Mouse (Mus musculus) layer of hippocampus, postnatal 14 days (tissue): ENCODE measurements around the gene Tmem158. TPM values are rescaled to one million over a fixed set of nuclear protein-coding genes. Genes with fewer than 3 reads are reported as not detected.

Source experiments
- DNase-seq, 2 experiments: peaks; one replicate each; pipeline ENCODE4 v3.0.0; 2021 to 2022; ENCODE audit warnings: low spot score in 2 of 2, mixed read lengths in 1 of 2
- long read RNA-seq, 2 experiments: library from polyadenylated mRNA; stranded (forward); transcript quantifications; one replicate each; pipeline ENCODE4 v2.0.0; 2021
- total RNA-seq, 2 experiments: library from RNA; stranded (reverse); gene quantifications; 2 replicates each; pipeline ENCODE4 v1.2.3; 2021

Tmem158 gene
- total RNA-seq, result 10 to 100 TPM; 43.5 to 46.6 TPM
- long read RNA-seq, experiment 1, transcript Tmem158-201 (1 exons, 1,712 nt), result major isoform, 73 of 73 reads
- long read RNA-seq, experiment 1, partial matches to known transcripts, result 0 of 73 reads
- long read RNA-seq, experiment 1, other reads (novel, unspliced or antisense), result 0 of 73 reads
- long read RNA-seq, experiment 2, transcript Tmem158-201 (1 exons, 1,712 nt), result major isoform, 99 of 99 reads
- long read RNA-seq, experiment 2, partial matches to known transcripts, result 0 of 99 reads
- long read RNA-seq, experiment 2, other reads (novel, unspliced or antisense), result 0 of 99 reads

DNA sequence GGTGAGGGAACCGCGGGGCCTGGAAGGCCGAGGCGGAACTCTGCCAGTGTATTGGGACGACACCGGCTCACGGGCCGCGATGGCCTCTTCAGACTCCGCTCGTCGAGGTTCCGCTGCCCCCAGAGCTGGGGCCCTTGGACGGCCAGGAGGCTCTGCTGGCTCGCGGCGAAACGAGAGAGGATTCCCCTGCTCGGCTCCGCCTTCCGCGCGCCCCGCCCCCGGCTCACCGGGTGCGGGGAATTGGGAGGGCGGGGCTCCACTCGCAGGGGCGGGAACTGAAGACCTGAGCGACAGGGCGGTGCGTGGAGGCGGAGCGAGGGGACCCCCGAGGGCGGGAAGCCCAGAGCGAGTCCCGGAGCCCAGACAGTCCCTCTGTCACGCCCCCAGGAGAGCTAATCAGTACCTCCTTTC is at the start of gene Tmem158:
Tmem158 (minus strand) TSS at position 154 of the 411 bp plus-strand sequence.
- DNase-seq, result peak; percentile 66 to 79

DNA sequence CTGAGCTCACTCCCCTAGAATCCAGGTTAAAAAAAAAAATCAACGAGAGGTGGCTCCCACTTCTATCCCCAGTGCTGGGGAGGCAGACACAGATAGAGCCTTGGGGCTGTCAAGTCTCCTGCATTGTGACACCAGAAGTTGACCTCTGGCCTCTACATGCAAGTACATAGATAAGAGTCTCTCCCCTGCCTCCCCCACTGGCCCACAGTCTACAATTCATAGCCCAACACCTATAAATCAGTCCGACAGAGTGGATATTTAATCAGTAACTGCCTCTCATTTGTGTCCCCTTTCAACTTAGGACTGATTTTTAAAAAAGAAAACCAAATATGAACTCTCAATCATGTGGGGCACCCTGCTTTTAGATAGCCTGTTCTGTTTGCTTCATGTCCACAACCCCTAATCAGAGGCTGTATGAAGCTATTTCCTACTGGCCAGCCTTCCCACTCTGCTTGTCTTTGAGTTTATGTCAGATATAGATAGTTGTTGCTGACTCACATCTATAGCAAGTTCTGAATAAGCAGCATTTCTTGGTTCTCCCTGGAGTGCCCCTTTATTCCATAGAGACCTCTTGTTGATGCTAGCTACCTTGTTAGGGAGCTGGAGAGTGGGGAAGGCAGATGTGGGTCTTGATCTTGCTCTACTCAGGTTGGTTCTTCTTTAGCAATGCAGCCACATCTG is 49.3 kb upstream of the Tmem158 start:
- DNase-seq, result no peak

DNA sequence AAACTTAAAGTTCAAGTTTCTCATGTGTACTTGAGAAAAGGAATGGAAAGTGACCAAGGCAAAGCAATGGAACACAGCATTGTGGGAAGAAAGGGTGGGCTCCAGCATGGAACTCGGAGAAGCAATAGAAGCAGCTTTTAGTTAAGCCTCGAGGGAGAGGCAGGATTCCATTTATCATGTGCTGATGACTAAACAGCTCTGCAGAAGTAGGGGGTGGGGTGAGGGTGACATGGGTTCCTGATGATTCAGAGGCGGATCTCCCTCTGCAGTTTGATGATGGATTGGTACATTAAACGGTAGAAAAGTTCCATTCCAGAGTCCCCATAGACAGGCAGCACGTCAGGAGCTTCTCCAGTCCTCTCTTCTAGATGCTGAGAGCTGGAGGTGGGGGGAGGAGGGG is 48.5 kb upstream of the Tmem158 start:
- no peak for DNase-seq

DNA sequence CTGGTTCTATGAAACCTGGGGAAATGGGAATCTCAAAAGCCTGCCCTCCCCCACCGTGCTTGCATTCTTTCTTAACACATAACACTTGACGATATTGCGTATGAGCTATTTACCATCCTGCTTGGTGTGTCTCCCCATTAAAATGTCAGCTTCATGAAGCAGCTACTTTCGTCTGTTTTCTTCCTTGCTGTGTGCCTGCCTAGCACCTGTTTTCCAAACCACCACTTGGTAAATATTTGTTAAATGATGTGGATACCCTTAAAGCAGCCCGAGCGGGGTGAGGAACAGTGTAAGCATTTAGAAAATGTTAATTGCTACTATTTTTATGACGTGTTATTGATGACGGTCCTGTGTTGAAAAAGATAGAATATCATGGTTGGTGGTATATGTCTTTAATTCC is 44.4 kb upstream of the Tmem158 start:
- no peak for DNase-seq

DNA sequence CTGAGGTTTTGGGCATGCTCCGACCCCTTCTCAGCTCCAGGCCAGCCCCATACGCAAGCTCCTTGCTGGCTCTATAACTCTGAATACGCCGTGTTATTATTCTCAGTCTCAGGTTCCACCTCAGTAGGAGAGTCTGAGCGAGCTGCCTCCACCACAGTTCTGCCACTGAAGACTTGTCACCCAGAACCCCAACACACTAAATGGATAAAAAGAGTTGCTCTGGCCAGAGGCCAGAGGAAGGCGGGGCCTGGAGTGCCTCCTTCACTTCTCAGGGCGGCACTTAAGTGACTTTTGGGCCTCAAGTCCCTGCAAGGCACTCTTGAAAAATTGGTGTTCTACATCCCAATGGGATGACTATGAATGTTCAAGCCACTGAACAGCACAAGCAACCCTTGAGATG is 43.4 kb upstream of the Tmem158 start:
- DNase-seq, result no peak

DNA sequence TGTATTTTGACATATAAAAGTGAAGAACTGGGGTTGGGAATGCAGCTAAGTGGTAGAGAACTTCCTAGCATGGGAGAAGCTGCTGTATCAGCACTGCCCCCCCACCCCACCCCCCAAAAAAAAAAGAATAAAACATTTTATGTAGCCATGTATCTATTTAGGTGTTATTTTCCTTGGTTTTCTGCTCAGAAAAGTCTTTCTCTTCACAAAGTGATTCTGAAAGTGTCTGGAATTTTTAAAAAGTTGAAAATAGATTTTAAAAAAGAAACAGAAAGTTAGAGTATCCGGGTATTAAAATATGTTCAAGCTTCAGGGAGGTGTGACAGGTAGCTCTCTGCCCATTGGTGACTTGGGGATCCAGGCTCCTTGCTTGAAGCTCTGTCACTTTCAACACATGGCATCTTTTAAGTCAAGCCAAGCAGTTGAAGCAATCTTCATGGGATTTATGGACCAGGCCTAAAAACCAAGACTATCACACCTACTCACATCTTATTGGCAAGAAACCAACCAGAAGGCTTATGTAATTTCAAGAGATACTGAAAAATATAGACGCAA is 42.3 kb upstream of the Tmem158 start:
- DNase-seq, result no peak

DNA sequence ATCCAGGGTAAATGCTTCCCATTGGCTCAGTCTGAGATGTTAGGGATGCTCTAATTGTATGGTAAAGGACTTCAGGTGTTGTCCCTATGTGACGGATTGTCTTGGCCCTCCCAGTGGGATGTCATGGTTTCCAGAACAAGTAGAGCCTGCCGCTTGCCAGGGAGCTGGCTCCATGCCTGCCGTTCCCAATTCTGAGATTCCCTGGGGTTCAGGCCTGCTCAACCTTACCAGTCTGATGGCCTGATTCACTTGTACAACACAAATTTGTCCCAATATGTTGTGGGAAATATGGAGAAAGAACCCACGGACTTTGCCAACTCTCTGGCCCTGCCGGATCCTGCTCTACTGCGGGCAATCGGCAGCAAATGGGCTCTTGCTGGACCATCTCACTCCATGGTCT is 37.3 kb upstream of the Tmem158 start:
- DNase-seq, result no peak

DNA sequence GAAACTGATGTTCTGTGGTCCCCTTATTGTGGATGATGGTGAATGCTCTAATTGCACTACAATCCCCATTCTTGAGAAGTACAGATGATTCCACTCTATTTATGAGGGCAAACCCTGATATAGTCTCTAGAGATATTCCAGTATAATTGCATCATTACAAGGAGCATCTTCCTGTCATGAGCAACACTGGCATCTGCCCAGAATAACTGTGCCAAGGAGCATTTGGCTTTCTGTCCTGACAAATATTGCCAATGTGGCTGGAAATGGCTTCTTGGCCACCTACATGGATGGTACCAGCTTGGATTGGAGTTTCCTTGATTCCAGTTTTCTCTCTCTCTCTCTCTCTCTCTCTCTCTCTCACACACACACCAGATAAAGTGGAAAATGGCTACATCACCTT is 35.7 kb upstream of the Tmem158 start:
- peak in 1 of 2 experiments; percentile 17 for DNase-seq

DNA sequence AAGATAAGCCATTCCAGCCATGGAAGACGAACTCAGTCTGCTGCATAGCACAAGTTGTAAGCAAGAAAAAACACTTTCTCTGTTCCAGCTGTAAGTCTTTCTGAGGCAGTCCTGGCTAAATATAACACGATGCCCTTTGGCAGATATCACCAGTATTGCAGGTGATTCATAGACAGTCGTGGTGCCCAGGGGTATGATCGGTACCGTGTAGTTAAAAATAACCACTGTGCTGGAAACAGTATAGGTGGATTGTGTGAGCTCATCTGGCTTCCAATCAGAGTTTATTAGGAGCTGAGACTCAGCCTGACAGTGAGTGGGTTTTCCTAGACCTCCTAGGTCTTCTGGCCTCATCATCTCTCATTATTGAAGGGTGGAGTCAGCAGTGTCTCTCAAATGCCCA is 34.0 kb upstream of the Tmem158 start:
- DNase-seq, result no peak

DNA sequence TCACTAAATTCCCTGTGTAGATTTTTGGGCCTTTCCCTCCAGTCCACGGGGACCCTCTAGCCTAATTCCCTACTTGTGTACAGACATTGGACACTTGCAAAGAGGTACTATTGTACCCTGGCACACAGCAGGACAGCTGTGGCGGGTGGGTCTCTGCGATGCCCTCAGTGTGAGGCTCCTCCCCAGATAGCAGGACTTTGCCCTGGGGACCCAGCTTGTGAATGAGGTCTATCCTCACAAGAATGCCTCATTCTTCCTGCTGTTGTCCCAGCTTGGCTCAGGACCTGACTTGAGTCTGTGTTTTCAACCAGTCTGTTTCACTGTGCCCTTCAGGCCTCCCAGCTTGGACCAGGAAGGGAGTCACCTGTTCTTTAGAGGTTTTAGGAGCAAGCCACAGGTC is 27.8 kb upstream of the Tmem158 start:
- no peak for DNase-seq

DNA sequence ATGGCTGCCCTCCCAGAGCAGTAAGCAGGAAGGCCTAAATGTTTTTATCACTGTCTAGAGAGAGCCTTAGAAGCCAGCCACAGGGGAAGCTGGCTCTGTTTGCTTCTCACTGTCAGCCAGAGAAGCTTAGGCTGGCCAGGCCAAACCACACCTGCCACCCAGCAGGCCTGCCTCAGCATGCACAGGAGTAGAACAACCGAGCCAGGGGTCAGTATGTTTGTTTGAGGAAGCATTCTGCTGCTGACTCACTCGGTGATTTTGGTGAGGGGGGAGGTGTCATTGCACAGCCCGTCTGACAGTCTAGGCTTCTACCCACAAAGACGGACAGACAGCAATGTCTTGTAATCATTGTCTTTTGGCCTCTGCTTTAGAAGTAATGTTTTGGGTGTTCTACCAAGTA is 25.1 kb upstream of the Tmem158 start:
- no peak for DNase-seq

DNA sequence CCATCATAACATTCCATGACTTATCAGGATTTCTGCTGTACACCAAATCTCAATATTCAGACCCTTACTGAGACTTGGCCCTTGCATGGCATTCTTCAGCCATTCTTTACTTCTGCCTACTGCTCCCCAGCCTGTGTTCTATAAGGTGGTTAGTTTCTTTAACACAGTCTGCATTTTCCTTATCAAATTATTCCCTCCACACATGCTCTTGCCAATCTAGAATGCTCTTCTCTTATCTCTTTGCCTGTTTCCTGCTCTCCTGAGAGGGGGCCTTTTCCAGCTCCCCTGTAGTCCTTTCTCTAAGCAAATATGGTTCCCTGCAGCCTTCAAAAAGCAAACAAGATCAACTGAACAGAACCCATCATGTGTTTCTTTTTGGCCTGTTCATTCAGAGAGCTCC is 20.2 kb upstream of the Tmem158 start:
- no peak for DNase-seq

DNA sequence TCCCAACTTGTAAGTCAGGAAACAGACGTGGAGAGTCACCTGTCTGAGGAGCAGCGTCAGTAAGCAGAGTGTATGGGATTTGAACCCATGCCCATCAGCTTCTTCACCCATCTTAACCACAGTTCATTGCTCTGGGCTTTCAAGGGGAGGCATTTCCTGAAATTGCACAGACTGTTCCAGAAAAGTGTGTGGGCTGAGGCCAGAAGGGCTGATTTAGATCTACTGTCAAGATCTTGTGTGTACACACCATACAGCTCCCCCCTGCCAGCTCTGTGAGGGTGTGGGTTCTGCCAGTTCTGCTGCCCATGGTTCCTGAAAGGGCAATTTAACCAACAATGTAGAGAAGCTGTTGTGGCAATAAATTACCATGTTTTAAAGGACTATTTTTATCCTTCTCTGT is 17.4 kb upstream of the Tmem158 start:
- no peak for DNase-seq

DNA sequence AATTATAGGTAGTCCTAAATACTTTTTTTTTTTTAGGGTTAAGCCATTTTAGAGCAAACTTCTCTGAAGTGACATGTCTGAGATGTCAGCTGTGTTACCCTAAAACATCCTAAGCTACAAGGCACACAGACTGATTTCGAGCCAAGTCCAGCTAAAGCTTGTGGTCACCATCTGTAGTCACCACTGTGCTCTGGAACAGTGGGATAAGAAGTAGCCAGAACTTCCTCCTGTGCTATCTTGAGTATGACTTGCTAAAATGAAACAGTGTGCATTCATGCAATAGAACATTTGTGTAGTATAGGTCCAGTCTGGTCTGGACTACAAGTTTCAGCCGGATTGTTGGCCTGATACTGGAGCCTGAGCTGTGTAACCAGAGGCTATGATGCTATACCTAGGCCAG is 14.8 kb upstream of the Tmem158 start:
- DNase-seq, result no peak

DNA sequence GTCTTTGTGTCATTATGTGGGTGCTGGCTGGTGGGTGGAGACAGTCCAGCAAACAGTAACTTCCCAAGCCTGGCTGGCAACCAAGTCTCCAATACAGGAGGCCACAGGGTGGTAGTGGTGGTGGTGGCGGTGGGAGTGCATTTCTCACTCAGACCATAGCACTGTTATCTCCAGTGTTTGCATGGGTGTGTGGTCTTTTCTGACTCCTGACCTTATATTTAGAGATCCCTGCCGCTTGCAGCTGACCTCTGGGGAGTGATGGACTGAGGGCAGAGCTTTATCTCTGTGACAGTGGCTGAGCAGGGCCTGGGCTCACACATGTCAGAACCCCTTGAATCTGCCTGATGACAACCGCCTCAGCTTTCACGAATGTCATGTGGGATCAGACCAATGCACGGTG is 14.1 kb upstream of the Tmem158 start:
- DNase-seq, result no peak

DNA sequence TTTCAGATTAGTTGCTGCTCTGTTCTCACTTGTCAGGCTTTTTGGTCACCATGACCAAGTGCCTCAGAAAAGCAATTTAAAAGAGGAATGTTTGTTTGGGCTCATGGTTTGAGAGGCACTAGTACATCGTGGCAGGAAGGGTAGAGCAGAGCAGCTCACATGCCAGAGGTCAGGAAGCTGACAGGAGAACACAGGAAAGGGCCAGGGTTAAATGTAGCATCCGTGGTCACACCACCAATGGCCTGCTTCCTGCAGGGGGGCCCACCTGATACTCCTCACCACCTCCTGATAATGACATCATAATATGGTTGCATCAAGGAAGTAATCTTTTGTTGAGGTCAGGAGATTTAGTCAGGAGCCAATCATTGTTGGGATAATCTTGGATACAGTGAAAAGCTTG is 13.3 kb upstream of the Tmem158 start:
- no peak for DNase-seq

DNA sequence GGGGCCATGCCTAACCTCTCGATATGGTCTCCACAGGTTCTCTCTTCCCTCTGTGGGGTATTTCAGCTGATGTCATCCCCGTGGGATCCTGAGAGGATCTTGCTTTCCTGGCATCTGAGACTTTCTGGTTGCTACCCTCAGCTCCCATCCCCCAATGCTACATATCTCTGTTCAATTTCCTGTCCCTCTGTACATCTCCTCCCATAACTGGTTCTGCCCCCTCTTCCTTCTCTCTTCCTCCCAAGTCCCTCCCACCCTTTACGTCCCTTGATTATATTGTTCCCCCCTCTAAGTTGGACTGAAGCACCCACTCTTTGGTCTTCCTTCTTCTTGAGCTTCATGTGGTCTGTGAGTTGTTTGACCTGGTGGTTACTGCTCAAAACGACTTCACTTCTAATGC is 11.0 kb upstream of the Tmem158 start:
- no peak for DNase-seq

DNA sequence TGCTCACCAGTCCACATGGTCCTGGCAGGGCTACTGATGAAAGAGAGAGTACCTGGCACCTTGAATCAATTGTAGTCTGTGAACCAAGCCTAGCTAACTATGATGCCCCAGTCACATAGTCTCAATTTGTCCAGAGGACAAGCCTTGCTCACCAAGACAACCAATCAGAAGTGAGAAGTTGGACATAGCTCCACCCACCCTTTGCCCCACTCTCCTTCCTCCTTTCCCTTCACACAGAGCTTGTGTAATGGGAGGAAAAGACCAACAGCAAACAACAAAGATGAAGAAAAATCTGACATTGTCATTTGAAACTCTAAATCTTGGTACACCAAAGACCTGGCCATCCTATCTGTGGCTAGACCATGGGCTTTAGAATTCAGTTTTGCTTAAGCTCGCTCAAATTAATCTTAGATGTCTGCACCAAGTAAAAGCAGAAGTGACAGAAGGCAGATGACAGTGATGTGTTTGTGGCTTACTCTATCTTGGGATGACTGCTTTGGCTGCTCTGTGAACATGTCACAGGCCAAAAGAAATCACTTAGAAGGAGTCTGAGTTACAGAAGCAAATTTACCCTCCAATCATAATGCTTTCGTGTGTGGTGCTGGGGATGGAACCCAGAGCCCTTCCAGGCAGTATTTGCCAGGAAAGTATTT is 9.5 kb upstream of the Tmem158 start:
- DNase-seq, result no peak

DNA sequence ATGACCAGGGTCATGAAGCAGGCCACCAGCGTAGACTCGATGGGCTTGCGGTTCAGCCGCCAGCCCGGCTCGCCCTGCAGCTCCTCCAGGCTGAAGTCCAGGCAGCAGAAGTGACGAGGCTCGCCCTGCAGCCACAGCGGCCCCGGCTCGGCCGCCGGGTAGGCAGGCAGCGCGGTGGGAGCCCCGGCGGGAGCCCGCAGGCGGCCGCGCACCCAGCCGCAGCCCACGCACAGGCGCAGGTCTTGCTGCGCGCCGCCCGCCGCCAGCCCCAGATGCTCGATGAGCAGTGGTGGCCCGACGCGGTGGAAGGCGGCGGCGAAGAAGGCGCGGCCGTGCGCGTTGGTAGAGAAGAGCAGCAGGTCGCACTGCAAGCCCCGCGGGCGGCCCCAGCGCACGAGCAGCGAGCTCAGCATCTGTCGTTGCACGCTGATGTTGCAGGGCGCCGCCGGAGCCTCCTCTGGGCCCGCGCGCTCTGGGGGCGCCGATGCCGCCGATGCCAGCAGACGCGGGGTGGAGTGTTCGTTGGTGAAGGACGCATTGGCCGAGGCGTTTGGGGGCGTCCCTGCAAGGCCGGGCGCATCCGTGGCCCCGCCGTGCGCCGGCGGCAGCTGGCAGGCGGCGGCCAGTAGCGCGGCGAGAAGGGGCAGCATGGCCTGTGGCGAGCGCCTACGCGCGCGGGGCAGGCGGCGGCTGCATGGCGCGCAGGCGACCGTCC is 511 bp downstream of the Tmem158 start:
- DNase-seq, result no peak

DNA sequence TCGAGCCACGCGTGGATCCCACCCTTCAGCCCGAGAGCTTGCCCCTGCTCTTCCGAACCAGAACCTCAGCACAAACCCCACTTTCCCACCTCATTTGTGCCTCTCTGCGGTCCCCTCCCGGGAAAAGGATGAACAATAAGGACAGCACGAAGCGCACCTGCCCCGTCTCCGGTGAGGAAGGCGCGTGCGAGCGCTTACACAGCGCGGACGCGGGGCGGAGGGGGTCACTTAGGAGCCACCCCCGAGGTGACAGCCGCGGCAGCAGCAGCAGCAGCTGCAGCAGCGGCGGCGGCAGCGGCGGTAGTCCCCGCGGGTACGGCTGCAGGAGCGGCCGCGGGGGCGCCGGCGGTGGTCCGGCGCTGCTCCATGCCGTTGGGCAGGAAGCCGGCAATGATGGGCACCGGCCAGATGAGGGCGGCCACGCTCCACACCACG is 1.1 kb downstream of the Tmem158 start:
- DNase-seq, result peak; percentile 79 to 81

DNA sequence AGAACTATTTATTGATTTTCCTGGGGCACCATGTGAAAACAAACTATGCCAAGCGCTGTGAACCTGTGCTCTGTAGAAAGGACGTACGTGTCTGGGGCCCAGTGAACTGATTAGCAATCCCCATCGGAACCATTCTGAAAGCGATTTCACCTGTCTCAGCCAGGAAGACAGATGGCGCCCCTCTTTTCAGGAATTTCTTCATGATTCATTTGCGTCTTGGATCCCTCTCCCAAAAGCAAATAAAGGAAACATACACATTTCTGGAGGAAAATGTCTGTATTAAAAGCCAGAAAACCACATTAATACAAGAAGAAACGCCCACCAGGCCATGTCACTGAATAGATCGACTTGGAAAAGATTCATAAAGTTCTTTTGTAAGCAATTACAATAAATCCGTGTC is 1.8 kb downstream of the Tmem158 start:
- DNase-seq, result no peak

DNA sequence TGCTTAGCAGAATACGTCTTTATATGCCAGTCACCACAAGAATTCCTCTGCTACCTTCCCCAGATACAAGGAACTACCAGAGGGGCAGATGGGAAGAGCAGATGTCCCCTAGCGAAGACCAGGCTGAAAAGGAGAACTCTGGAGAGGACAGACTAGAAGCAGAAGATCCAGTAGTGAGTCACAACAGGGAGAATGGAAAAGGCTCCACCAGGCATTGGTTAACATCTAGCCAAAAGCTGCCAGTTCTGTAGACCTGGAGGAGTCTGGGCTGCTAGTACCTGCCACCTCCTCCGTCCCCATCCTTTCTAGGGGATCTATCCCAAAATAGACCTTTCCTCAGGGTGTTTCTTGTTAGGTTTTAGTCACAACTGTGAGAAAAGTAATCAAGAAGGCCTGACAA is 4.8 kb downstream of the Tmem158 start:
- no peak for DNase-seq
